Mouse (Mus musculus) cerebellum, adult 11 months (tissue): ENCODE data around the gene Pde11a.
A peak's percentile ranks its signal among the peaks of the same experiment; 100 is the strongest.

ENCODE experiments used
- DNase-seq: peaks from one replicate; pipeline ENCODE4 v3.0.0; 2022

Pde11a gene

DNA sequence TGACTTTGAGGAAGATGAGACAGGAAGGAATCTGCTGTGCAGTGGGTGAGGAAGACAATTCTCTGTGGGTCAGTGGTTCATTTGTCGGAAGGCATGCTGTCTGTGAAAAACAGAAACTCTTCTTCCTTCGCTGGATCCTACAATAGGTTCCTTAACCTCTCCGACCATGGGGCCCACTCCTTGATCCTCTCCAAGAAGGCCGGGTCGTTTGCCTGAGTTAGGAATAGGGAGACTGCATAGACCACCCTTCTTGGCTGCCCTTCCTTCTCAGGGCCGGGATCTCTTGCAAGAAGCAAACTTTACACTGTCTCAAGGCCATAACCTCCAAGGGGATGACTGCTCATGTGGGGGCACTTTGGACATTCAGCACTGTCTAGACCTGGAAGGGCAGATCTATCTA lies 19.3 kb downstream of the Pde11a start:
- DNase-seq: no peak

DNA sequence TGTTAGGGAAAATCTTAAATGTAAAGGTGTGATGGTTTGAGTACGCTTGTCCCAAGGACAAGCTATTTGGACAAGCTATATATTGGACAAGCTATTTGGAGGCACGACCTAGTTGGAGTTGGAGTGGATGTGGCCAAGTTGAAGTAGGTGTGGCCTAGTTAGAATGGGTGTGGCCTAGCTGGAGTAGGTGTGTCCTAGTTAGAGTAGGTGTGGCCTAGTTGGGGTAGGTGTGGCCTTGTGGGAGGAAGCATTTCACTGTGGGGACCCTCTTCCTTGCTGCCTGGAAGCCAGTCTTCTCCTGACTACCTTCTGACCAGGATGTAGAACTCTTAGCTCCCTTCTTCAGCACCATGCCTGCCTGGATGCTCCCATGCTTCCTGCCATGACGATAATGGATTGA lies 50.9 kb downstream of the Pde11a start:
- no peak for DNase-seq

DNA sequence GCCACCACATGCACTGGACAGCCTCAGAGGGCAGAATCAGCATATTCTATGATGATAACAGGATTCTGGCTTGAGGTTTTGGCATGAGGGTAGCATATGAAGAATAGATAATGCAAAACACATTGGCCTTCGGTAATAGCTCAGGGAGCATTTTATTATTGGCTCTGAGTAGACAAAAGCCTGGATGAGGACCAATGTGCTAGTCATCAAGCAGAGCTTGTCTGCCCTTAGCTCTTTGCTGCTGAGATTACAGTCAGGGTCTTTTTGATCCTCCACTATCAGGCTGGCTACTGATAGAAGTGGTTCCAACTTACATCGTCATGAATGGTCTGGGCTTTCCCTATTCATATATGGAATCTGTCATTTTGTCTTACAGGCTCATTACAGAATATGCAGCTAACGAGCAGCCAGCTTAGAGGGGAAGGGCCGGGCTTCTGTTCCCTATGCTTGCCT lies 52.3 kb downstream of the Pde11a start:
- no peak for DNase-seq

DNA sequence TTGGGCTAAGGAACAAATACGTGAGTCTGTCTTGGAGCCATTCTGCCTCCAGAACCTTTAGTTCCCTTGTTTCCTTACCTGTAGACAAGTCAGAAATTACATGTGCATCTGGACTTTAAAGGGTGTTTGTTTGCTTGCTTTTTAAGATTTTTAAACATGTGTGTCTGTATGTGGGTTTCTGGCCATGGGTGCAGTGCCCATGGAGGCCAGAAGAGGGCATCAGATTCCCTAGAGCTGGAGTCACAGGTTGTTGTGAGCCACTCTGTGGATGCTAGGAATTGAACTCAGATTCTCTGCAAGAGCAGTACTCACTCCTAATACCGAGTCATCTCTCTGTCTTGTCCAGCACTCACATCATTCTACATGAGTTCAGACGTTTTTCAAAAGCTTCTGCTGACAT lies 53.4 kb downstream of the Pde11a start:
- no peak for DNase-seq

DNA sequence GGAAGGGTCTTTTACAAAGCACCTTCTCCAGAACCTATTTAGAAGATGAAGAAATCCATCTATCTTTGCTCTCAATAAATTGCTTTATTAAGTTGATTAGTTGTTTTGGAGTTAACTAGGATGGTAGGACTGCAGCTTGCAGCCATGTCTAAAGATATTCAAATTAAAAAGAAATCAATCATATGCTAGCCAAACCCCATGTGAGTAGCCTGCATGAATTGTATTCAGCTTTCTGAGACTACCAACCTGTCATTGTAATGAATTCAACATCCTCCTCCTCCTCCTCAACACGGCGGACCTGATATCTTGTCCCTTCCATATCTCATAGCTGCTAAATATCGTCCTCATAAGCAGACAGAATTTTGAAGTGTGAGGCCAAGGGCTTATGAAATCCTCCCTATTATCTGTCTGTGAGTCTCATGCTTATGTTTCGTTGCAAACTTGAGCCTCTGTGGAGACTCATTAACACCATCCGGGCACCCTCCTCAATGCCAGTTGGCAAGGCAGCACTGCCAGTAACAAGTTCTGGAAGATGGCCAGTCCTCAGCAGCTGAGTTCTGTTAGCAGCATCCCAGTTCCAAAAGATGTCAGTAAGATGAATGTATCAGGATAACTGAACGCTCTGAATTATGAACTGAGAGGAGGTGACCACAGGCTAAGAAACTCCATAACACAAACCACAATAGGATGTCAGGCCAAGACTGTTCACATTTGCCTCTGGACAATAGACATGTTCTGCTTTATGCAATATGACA lies 55.0 kb downstream of the Pde11a start:
- peak; percentile 57 for DNase-seq

DNA sequence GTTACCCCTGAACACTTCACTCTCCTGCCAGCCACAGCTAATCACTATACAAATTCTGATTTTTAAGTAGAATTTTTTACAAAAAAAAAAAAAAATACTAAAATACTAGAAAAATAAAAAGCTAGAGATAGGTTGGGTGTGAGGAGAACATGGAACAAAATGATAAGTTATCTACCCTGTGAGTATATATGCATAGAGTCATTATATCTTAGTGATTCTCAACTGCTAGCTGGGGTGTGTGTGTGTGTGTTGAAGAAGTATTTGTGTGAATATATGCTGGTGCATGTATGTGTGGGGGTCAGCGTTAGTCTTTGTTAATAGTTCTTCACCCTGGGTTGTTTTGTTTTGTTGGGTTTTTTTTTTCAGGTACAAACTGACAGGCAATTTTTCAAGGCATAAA lies 69.1 kb downstream of the Pde11a start:
- no peak for DNase-seq

DNA sequence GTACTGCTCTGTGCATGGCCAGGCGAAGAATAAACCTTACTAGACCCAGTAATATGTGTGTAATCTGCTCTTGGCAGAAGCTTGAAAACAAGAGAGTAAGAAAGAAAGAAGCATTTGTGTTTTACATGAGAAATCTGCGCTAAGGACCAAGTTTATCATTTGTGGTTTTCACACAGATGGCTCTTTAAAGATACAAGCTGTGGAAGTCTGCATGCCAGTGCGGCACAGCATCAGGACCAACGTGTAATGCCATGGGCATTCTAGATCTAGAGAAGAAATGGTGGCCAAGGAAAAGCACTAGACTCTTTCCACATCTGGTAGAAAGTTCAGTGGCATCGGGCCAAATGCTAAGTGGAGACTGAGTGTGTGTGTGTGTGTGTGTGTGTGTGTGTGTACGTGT lies 71.2 kb downstream of the Pde11a start:
- no peak for DNase-seq

DNA sequence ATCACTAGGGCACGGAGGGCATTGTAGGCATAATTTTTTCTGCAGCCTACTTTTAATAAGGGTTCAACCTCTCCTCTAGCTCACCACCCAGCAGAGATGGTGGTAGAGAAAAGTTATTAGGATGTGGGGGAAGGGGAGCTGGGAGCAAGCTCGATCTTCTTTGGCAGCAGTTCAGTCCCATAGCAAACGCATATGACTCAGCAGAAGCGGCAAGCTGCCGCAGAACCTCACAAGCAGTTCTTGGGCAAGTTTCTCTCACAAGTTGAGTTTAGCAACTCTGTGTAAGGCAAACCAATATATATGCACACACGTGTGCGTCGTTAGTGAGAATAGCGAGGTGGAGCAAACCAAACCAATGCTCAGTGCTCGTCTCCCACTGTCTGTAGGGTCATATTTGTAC lies 72.0 kb downstream of the Pde11a start:
- no peak for DNase-seq

DNA sequence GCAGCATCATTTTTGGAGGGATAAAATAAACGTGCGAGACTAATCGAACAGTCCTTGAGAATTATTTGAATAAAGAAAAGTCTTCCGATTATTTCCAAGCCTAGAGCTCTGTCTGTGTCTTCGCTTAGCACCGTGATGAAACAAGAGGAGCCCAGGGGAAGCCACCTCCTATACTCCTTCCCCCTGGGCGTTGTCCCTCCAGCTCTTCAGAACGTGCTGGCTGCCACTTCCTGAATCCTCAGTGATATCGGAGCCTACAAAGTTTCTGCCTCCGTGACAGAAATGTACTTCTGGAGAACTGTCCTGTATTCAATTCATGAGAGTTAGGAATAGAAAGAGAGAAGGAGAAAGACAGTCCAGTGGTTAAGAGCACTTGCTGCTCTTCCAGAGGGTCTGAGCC lies 74.3 kb downstream of the Pde11a start:
- DNase-seq: no peak

DNA sequence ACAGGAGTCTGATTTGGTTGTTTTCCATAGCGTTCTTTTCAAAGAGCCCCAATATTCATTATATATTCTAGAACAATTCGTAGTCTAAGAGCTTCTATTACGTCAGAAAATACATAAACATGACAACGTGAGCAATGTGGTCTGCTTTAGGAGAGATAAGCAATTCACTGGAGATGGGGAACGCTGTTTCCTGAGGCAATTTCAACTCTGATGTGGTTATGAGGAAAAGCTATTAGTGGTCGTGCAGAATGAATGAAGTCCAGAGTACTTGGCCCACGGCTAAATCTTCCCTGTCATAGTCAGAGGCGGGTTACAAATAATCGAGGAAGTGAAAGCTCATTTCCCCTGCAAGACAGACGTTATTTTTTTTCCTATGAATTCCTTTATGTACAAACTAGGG lies 75.9 kb downstream of the Pde11a start:
- DNase-seq: no peak

DNA sequence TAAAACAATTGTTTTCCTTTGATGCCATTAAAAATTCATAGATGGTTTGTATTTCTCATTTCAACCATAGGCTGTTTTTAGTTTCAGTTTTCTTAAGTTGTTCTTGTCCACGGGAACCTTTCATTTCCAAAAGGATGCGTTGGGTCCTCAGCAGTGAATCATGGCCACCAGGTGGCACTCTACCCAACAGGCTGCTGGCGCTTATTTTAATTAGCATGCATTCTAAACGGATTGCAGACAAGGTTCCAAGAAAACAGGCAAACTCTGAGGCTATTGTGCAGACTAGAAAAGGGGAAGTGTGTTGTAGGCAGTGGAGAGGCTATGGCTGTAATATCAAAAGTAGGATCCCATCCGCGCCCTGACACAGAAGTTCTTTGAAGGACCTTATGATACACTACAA lies 83.7 kb downstream of the Pde11a start:
- DNase-seq: peak; percentile 18

DNA sequence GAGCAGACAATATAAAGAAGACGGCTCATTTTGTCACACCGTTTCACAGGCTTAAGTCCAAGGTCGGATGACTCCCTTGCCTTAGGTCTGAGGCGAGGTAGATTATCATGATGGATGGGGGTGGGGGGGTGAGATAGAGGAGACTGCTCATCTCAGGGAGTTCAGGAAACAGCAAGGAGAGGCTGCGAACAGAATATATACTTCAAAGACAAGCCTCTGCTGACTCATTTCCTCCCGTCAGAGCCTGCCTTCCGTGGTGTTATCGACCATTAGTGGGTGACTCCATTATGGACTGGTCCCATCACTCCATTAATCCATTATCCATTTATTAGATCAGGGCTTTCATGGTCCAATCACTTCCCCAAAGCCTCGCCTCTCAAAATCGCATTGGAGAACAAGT lies 87.2 kb downstream of the Pde11a start:
- no peak for DNase-seq

DNA sequence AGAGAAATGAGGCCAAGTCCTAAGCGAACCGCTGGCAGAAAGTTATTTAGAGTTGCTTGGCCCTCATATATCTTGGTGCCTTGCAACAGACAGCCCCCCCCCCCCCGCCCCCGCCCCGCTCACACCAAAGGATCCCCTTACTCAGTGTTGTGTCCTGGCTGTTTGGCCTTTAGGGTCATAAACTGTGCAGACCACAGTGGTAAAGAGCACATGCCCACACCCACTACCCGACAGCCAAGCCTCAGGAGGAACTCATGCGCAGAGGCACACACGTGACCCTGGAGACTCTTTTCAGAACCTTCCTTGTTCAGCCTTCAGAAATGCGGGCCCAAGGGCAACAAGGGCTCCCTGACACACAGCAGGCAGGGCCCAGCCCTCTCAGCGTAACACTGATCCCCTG lies 90.3 kb downstream of the Pde11a start:
- no peak for DNase-seq

DNA sequence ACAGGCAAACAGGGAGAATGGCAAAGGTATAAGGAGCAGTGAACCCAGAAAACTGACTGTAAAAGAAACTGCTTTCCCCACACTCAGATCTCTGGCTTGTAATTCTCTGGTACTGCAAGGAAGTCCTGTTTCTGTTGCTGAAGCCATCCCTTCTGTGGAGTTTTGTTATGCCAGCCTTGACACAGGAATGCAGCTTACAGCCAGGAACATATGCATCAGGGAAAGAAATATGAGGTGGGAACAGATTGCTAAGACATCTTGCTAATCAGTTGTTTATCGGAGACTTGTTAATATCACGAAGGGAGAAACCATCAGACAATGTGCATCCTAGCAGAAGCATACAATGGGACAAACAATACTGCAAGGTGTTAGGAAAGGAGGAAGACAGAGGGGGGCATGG lies 99.4 kb downstream of the Pde11a start:
- DNase-seq: no peak

DNA sequence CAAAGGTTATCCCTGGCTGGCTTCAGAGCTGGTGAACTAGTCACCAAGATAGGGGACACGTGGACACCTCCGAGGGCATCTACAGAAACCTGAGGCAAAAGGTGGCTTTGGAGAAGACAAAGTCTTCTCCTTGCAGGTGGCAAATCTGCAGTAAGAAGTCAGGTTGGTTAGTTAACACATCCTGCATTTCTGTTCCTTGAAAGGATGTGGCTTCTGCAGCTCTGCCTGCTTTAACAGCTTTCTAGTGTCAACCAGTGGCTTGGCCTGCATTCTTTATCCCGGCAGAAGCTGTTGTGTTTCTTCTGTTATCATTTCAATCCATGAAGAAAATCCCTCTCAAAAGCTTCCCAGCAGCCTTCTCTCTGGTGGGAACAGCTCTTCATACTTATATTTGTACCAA lies 100.1 kb downstream of the Pde11a start:
- DNase-seq: no peak

DNA sequence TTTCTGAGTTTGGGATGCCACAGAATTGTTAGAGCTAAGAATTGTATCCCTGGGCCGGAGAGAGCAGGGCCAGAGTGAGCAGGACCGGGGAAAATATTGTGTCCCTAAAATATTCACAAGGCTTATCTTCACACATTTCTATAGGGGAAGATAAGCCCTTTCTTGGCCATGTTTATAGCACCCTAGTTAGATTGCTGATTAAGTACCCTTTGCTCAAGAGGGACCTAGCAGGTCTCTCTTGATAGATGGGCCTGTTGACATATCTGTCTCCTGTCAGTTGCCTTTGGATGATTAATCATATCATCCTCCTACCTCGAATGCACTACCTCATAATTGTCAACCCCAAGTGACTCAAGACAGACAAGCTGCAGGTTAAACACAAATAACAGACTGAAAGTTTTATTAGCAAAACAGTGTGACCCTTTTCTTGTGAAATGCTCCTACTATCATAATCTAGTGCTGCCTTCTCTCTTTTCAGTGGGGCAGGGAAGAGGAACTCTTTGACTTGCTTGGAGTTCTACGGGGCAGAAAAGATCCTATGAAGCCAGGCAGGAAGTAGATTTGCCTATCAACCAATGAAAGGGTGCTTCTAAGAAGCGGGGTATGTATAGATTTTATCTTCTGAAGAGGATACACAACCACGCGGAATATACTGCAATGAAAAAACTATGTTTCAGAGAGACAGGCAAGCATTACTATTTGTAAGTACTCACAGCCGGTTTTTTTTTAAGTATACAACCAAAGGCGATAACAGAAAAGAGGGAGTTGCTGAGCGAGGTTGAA lies 100.7 kb downstream of the Pde11a start:
- DNase-seq: no peak

DNA sequence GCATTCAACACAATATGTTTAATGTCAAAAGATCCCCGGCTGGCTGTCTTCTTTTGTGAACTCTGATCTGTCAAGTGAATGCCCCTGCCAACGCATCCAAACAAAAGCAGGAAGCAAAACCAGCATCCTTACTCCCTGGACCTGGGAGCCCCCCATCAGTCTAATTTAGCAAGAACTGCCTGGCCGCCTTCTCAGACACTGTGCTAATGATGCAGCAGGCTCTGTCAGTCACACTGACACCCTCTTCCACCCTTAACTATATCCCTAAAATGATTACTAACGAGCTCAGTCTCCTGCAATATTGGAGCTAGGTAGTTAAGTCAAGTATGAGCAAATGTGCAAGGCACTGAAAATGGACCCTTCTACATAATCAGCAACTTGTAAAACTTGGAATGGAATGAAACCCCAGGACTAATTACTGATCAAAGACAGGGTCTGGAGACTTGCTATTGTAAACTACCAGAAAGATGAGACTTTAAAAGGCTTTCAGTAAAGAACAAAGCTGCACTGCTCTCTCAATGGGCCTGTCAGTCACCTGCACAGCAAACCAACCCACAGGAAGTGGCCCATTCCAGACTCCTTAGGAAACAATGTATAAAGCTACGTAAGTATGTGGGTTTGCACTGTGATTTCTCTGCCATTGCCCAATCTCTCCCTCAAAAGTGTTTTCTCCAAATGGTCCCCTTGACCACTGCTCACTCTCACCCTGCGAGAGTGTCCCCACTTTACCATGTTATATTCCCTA lies 118.0 kb downstream of the Pde11a start:
- DNase-seq: no peak

DNA sequence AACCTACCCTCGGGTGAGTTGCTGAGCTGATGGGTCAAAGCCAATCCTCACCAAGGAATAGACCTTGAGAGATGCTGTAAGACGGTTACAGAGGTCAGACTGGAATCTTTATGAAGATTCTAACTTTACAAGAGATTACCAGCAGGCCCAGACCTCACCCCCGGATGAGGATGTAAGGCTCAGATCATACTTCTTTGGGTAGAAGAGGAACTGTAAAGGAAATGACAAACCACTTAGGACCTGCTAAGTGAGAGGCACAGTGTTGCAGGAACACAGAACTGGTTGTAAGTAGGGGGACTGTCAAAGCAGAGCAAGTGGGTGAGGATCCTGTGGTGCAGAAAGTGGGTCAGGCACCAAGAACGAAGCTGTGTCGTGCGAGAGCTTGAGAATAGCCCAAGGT lies 119.0 kb downstream of the Pde11a start:
- no peak for DNase-seq

DNA sequence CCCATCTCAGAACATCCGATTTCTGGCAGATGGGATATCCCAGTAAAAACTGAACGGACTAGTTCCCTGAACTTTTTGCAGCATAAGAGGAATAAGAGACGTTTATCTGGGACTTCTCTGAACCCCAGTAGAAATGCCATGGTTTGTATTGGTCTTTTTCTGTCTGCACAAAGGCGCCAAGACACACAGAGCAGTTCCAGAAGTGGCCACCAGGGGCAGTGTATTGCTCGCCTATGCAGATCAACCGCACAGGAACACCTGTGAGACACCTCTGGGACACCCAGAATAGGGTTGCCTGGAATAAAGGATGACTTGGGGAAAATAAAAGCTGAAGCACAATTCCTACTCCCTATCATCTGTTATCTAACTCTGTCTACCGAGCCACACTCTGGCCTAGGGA lies 122.4 kb downstream of the Pde11a start:
- DNase-seq: peak; percentile 0

DNA sequence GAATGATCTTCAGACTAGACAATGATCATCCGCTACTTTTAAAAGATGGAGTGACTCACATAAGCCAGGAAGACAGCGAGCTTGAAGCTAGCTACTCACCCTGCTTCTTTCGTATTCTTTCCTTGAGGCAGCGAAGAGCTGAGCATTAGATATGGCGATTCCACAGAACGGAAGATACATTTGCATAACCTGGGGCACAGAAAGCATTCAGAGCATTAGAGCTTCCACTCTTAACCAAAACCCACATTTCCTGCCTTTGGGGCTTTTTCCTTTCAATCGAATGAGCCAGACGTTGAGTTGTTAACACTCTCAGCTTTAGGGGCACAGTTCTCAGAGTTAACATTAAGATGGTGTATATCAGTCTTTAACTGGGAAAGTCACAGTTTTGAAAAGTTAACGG lies 123.4 kb downstream of the Pde11a start:
- no peak for DNase-seq

DNA sequence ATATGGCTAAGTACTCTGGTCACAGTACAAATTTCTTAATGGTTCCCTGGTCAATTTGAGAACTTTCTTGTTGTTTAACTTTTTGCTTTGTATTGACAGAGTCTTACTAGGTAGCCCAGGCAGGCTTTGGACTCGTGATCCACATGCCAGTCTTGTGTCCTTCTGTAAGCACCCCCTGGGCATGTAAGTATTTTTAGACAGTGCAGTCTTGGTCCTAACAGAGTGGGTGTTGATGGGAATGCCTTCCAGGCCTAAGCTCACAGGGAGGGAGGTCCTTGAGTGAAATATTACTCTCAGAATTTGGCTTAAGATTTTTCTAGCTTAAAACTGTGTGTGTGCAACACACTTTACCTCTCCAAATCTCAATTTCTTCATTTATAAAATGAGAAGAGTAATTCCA lies 153.4 kb downstream of the Pde11a start:
- DNase-seq: no peak

DNA sequence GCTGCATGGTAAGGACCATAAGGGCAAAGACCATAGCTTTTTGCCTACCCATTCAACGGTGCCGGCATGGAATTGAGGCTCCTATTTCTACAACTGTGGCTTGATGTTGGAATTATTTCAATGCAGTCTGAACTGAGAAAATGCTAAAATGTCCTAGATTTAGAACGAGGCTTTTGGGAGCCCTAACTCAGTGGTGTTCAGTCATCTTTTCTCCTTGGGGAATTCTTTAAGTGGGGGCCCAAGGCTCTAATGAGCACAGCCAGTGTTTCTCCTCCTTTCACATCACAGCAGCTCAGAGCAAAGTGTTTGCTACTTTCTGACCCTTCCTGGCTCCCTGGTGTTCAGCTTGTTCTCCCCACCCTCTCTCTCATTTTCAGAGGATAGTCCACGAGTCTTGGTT lies 175.8 kb downstream of the Pde11a start:
- no peak for DNase-seq

DNA sequence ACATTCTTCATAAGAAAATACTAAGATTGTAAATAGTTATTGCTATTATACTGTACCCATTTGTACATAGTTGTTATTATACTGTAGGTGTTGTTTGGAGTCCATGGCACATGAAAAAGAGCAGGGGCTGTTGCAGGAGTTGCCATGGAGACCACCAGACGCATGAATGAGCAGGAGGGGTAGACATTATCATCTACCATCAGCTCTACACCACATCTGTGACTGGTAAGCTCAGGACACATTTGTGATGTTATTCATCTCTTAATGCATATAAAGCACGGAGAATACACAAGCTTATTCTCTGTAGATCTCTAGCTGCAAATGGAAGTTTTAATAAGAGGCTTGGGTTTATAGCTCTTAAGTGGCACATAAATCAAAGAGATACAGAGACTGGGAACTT lies 179.6 kb downstream of the Pde11a start:
- DNase-seq: no peak

DNA sequence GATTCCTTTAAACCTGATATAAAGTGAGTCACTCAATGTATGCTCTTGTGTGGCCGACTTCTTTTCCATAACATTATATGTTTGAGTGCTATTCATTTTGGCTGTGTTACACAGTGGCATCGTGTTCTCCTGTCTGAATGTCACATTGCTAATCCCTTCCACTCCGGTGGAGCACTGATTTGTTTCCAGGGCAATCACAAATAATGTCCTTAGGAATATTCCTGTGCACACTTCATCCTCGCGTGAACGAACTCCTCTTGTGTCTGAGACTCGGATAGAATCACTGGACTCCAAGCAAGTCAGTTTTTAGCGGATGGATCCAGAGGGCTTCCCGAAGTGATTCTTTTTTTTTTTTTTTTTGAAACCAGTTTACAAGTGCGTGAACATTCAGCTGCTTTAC lies 197.4 kb downstream of the Pde11a start:
- no peak for DNase-seq
